Mouse (Mus musculus) embryo, embryonic 10.5 days (tissue): ENCODE results near the gene Tmprss13.

Experiments
- DNase-seq: peaks from one replicate; pipeline ENCODE4 v3.0.0-alpha.2; 2015; ENCODE audit warnings: low spot score

Gene Tmprss13

DNA sequence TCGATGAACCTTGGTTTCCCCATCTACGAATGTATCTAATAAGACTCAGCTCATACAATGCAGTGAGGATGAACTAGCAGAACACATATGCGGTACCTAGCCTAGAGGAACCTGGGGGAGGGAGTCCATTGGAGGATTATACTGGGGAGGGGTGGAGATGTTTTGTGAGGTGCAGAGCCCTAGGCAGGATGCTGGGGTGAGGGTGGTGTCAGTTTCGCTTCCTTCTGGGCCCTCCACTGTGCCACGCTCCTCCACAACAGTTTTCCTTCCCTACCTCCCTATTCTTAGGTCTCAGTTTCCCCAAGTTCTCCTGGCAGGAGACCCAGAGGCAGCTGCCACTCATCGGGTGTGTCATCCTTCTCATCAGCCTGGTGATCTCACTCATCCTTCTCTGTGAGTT, 10.7 kb downstream of the Tmprss13 start:
- DNase-seq: no peak

DNA sequence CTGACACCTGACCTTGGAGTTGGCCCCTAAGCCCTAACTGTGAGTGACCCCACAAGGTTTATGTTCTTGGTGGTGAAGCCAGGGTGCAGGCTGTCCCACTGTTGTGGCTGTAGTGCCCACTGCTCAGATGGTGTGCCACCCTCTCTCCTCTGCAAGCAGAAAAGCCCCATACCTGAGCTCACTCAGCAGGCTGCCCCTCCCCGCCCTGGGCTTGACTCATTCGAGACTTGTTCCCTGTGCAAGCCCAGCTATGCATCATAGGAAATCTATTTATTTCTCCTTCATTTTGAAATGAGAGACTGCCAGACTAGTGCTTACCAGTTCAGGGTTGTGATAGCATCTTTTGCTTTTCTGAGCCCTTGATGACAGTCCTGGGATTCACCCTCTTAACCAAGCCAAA, 18.5 kb downstream of the Tmprss13 start:
- no peak for DNase-seq

DNA sequence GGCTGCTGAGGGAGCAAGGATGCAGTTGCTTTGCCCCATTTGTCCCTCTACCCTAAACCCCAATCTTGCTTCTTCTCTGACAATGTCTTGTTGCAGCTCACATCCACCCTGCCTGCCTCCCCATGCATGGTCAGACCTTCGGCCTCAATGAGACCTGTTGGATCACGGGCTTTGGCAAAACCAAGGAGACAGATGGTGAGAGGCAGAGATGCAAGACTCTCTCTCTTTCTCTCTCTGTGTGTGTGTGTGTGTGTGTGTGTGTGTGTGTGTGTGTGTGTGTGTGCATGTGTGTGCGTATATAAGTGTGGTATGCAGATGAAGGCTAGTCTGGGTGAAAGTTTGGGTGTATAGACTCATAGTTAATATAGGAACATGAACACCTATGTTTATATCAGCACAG, 24.2 kb downstream of the Tmprss13 start:
- no peak for DNase-seq

DNA sequence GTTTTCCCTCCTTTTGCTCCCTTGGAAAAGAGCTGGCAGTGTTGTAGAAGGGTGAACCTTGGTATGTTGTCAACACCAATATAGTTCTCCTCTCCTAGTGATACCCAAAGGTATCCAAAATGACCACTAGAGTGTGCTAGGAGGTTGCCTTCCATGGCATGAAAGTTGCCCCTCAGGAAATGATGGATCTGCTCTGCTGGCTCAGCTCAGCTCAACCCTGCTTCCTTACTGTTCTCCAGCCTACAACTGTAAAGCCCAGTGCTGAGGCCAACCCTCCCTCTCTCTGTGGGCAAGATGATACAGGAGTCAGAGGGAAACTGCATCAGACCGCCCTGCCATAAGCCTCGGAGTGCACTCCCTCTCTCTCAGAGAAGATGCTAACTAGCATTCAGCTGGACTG, 26.6 kb downstream of the Tmprss13 start:
- DNase-seq: peak; percentile 63

DNA sequence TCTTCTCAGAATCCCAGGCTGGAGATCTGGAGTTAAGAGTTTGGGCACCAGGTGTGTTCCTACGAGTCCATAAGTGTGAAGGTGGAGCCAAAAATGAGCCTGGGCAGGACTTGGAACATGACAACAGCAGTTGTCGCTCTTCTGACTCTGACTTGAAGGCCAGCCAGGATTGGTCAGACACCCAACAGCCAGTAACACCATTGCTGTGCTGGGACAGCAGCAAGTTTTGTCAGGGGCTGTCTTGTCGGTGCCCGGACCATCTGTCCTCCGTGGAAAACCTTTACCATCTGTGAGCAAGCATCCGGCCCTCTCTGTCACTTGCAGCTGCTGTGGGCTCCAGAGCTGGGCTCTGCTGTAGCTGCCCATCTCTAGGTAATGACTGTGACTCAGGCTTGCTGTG, 27.4 kb downstream of the Tmprss13 start:
- DNase-seq: no peak

DNA sequence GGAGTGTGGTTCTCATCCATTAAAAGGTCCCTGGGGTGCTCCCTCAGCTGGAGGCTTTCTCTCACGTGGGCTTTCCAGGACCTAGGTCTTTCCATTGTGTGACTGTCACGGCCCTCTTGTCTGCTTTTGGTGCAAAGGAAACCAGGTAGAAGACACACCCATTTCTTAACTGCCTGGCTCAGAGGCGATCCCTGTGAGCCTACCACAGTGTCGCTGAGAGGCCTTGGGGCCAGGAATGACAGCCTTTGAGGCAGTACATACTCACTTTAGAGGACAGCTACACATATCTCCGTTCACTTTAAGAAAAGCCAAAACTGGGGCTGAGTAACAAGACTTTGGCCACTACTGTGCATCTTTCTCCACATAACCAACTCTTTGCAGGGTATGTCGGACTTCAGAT, 29.7 kb downstream of the Tmprss13 start:
- no peak for DNase-seq

DNA sequence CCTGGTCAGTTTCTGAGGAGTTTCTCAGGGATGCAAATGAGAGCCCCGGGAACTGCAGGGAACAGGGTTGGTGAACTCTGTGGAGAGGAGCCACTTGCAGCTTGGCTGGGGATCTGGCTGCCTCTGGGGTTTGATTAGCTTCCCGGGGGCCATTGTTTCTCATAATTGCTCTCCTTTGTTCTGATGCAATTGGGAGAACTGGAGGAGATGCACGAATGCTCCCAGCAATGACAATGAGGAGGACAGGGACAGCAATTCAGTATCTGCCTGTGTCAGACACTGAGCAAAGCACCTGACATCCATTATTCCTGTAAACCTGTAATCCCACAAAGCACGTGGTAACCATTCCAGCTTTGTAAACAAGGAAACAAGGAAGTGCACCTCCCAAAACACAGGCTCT, 30.3 kb downstream of the Tmprss13 start:
- no peak for DNase-seq

DNA sequence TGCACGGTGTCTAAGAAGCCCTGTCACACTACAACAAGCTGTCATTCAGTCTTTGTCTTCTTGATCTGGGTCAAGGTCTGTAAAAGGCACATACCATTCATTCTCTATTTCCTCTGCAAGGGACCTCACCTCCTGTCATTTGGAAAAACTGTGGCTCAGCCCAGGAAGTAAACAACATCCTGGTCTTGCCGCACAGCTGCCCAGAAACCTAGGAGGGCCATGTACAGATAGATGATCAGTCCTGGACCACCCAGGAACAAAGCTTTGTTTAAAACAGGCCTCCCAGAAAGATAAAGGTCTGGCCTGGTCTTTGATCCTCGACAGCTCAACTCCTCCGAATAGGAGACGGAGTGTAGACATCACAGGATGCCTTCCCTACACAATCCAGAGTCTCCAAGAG, 31.0 kb downstream of the Tmprss13 start:
- DNase-seq: no peak

DNA sequence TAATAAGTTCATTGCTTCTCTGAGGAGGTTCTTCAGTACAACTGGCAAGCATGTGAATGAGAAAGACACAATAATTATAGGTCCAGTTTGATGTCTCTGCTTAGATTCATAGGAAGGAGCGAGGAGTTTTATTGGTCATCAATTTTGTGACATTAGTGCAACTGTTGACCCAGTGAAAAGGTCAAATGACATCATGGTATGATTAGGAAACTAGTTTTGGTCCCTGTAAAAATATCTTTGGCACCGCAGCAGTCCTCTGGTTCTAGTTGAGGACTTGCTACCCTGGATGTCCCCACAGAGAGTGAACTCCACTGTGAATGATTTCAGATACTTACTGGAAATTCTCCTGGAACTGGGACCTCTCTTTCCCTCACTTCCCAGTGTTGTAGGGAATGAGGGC, 36.3 kb downstream of the Tmprss13 start:
- DNase-seq: no peak

DNA sequence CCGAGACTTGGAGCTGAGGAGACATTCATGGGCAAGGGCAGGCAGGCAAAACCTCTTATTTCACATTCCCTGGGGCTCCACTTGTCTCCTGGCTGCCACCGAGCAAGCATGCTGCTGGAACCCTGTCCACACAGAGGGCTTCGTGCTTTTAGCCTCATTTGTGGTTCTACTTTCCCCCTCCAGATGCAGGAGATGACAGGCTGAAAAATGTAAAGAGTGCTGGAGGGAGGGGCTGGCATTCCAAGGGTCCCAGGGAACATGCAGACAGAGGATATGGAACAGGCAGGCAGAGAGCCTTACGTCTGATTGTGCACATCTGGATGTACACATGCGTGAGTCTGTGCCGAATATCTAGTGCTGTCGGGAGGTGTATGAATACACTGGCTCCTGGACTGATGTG, 39.5 kb downstream of the Tmprss13 start:
- peak; percentile 32 for DNase-seq

DNA sequence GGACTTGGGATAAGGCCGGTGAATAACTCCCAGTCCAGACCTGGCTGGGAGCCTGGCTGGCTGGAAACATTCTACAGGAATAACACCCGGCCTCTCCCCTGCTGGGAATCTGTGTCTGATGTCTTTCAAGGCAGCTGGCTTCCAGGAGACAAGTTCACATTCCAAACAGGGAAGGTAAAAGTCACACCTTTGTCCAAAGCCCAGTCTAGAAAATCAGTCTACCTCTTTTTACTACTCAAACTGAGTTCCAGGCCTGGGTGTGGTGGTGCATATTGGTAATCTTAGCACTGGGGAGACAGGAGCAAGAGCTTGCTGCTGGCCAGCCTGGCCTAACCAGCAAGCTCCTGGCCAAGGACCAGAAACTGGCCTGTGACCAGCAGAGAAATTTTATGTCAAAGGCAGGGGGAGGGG, 43.2 kb downstream of the Tmprss13 start:
- no peak for DNase-seq

DNA sequence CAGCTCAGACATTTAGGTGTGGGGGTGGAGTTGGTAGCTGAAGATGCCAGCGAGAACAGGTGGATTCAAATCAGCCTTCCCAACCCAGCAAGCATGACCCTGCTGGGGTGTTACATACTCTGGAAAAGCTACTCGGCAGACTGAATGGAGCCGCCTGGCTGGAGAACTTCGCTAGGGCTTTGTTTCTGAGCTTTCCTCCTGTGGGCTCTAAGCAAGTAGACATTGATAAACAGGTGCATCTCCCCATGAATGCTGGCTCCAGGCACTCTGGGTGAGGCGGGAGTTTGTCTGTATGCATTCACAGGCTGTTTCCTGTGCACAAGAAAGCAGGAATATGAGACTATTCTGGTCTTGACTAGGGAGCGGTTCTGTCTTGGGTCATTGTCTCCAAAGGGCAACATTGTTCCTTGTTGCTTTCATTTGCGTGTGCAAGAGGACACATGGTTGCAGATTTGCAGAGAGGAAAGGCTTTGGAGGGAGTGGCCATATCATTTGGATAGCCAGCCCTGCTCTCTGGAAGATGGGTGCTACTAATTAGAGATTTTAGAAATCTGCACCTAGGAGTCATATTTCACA, 44.8 kb downstream of the Tmprss13 start:
- DNase-seq: no peak

DNA sequence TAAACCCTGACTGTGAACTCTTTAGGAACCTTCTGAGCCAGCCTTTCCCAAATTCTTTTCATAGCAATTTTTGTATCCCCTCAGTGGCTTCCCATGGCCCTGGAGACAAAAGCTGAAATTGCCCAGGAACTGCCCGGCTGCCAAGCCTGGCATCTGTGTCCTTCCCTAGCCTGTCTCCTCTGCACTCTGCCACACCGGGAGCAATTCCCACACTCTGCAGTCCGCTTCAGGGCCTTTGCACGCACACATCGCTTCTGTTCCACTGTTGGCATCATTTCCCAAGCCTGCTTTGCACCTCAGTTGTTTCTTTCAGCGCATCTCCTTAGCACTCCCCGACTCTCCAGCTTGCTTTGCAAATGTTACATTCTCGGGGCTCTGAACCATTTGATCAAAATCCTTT, 48.8 kb downstream of the Tmprss13 start:
- DNase-seq: no peak

DNA sequence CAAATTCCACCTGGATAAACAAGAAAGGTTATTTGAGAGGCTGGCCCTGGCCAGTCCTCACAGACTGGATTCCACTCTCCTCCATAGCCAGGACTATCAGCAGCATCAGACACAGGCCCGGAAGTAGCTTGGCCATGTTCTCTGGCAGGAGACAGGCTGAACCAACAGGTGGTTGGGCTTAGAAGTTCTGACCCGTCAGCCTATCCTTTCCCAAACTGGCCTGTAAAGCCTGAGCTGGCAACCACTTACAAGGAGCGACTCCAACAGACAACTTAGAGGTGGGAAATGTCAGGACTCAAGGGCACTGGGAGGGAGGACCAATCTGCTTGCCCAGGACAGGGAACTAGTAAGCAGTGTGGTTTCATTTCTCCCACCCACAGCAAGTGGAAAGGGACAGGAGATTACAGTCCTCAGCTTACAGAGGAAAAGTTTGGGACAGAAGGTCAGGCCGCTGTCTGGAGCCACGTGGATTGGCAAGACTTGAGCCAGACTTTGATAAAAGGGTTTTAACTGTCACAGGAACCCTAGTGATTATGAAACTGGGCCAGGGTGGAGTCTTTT, 49.5 kb downstream of the Tmprss13 start:
- DNase-seq: no peak

DNA sequence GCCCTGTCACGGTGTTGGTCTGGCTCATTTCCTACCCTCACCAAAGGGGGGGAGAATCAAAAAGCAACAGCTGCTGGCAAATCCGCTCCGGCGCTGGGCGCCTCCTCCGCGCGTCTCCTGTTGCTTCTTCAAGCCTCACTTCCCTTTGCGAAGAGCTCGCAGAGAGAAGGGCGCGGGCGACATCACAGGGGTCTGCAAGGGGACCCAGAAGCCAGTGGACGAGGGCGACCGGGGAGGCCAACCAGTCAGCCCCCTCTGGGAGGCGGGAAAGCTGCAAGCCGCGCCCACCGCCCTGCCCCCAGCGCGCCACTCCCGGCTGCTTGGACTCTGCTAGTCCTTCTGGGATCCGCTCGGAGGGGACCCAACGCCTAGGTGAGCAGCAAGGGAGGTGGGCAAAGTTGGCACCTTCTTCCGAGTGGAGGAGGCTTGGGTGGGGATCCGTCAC, 51.2 kb downstream of the Tmprss13 start, which contains the start of gene Fxyd6:
Gene Fxyd6, plus strand, starts transcription at position 69 of the 445 bp plus-strand sequence.
- DNase-seq: peak; percentile 86

DNA sequence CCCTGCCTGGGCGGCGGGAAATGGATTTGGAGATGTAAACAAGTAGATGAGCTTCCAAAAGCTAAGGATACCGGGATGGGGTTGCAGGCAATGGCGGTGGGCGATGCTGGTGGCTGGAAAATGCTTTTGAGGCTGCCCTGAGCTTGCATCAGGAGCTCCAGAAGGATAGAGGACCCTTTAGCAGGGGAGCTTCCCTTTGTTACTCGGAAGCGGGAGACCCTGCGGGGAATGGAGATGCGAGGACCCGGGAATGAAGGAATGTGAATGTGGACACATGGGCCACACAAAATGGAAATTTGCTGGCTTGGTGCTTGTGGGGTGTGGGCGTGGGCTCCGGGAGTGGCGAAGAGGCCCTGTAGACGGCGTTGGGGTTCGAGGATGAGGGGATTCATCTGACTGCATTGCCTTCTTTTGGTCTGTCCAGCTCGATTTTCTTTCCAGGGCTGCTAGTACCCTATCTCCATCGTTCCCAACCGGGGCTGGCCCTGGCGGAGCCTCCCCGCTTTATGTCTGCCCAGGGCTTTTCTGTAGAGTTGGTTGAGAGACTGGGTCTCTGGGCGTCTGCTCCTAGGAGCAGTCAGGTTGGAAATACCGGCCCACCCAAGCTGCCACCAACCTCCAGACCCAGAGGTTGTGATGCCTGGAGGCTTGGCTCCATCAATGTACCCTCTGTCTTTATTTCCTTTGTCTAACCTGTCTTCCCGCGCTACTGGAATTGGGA, 51.9 kb downstream of the Tmprss13 start:
- DNase-seq: no peak

DNA sequence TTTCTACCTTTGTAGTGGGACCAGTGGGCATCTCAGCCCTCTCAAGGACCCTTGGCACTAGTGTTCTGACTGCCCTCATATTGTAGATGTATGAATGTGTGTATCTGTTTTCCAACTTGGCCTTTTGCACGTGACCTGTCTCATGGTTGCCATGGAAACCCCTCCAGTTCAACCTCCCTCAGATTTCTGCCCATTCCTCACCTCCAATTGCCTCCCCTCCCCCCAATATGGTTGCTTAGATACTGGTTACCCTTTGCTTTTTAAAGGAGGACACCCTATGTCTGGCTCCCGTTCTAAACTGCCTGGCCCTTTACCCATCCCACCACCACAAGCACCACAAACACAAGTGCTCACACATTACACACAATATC, 52.4 kb downstream of the Tmprss13 start:
- peak; percentile 76 for DNase-seq

DNA sequence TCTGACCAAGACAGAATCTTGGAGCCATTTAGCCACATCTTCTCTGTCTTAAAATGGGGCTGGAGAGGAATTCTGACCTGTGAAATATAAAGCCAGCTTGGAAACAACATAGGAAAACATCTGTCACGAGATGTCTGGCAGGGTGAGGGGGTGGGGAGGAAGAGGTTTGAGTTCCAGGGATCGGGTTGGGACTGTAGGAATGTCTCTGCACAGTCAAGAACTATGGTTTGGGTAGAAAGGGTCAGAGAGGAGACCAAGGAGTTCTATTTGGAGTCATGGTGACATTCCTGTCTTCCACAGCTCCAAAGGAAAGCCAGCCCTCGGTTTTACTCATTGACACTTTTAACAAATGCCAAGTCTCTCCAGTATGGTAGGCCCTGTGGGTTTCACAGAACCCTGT, 55.0 kb downstream of the Tmprss13 start:
- no peak for DNase-seq

DNA sequence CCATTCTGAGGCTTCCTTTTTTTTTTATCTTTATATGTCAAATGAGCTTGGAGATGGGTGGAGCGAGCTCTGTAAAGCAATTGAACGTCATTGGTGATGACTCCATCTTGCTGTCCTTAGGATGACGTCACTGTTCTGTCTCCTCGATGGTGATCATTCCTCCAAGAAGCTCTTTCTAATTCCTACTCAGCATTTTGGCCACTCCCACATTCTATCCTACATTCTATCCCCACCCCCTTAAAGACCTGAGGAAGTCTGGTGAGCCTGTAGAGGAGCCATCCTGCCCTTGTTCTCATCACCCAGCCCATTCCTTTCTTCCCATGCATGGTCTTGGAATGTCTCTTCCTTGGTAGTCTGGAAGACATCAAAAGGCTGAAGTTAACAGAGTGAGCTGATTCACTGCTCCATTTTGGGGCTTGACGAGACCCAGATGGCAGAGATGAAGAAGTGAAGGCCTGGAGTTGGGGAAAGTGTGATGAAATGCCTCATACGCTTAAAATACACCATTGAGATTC, 56.1 kb downstream of the Tmprss13 start:
- no peak for DNase-seq

DNA sequence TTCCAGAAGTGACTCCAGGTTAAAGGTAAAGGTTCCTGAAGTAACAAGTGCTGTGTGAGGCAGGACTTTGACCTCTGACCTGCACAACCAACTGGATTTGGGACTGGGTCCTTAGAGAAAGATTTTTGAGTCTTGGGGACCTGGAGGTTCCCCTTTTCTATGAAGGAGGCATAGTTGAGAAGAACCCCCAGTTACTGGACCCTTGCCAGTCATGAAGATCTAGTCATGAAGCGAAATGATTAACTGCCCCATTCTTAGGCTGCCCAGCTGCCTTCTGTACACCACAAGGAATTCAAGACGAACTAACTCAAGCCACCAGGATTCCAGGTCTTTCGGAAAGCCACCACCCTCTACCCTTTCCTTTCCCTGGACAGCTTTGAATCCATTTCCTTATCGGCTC, 57.5 kb downstream of the Tmprss13 start:
- no peak for DNase-seq

DNA sequence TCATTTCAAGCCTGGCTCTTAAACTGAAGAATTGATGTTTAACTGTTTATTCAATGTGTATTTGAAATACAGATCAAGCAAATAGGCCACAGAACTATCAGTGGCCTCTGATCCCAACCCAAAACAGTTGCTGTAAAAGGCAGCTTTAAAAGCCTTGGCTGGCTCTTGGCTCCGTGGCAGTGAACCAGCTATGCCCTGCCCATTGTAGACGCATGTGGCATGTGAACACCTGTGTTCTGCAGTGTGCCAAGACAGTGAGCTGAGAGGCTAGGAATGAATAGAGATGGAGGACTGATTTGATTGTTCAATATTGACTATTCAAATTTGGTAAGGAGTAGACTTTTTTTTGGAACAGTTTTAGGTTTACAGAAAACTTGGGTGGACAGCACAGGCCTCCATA, 58.0 kb downstream of the Tmprss13 start:
- no peak for DNase-seq

DNA sequence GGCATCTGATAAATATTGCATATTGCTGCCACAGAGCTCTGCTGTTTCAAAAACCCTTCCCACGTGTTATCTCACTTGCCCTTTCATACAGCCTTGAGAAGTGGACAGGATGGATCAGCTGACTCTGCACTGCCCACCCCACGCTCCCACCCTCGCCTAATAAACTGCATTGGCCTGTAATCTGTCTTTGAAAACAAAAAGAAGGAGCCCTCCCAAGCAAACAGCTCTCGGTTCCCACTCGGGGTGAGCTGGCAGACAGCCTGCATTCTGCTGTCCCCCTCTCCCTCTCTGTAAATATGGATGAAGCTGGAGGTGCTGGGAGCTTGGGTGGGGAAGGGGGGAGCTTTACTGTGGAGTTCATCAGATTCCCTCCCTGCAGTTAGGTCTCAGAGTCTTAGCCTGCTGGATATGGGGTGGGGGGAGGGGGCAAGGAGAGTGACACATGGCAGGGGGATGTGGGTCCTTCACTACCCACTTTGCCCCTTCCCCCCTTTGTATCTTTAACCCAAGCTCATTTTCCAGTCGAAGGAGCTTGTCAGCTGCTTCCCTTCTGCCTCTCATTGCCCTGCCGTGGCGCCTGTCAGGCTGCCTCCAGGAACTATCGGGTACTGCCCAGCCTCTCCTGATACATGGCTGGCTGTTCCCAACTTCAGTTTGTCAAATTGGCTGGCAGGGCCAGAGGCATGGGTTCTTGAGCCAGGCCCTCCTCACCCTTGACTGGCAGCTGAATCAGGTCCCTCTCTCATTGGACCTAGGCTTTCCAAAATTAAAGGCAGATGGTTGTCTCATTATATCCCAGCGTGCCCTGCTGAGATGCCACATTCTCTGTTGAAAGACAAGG, 61.7 kb downstream of the Tmprss13 start:
- no peak for DNase-seq

DNA sequence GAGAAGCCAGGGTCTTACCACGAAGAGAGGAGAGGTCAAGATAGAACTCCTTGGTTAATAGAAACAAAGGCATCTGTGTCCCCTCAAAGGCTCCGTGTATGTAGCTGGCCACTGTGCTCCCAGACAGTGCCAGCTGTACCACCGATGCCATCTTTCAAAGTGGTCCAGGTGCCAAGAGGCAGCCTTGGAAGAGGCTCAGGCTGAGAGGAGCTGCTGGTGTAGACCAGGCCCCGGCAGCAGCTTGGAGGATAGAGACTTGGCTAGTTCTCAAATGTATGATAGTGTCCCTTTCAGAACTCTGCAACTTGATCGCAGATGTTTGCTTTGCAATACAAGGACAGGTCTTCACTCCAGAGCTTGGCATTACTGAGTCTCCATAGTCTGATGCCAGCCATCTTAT, 63.4 kb downstream of the Tmprss13 start:
- no peak for DNase-seq
